Mouse (Mus musculus): ENCODE data around the gene Smoc2.
A peak's percentile ranks its signal among the peaks of the same experiment; 100 is the strongest.

Gene Smoc2

DNA sequence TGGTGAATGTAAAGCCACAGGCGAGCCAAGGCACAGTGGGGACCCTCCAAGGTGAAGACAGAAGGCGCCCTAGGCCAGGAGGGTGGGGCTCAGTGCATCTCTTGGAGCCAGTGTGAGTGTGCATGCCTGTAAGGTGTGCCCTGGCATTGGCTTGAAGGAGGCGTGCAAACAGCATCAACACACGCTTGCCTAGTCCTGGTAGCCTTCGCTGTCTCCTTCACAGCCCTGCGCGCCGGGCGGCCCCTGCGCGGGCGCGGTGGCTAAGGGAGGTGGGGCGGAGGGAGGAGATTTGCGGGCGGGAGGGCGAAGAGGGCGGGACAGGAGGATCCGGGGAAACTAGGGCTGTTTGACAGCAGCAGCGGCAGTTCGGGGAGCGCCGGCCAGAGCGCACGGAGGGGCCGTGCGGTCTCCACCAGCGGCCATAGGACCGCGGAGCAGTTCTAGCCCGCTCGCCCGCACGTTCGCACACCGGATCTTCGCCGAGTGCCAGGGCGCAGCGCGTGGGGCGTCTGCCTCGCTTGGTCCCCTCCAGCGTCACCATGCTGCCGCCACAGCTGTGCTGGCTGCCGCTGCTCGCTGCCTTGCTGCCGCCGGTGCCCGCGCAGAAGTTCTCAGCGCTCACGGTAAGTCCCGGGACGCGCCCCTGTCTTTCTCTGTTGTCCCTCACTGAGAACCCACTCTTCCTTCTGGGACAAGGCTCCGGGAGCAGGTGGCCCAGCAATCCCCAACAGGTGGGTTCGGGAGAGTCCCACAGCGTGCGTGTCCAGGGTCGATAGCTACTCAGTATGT is at the start of gene Smoc2:
TSS of gene Smoc2 (plus strand) at position 330 of the 789 bp plus-strand sequence.
- DNase-seq (ENCODE audit: low spot score in 2 of 2) = peak; percentile 32 to 34

DNA sequence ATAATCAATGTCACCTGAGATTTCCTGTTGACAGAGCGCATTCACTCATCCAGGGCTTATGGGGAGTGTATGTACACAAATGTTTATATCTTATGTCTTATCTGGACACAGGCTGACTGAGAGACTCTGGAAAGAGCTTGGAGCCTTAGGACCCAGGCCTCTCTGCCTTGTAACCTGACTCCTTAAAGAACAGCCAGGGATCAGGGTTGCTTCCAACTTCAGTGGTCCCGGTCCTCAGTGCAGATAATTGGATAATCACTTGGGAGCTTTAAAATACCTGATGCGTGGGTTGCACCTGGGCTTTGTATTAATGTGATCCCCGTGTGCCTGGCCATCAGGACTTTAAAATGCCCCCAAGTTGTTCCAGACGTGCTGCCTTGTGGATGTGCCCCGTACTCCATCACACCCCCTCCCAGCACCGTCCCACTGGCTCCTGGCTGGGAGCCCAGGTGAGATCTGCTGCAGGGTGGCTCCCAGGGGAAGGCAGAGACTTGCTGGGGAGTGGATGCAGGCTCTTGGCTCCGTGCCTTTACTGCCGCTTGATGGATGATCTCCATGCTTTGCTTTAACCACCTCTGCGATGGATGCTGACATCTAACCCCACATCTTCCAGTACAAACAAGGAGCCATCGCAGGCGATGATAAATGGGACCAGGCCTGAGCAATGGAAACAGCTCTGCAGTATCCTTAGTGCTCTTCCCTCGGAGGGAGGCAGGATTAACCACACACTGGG is 48.4 kb upstream of the Smoc2 start:
- DNase-seq (ENCODE audit: low spot score in 2 of 2) = no peak

DNA sequence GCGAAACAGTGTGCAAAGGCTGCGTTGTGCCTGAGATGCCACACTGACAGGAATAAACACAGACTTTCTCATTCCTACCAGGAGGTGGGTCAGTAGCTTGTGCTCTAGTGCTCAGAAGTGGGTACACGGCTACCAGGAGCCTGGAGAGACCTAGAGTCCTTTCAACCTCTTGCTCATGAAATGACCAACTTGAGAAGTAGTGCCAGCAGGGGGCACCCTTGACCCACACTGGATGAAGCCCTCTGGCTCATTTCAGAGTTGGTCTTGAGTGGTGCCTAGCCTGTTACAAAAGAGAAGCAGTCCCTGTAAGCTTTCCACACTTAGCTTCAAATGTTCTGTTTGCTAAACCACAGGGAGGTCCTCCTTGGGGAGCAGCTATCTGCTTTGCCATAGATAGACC is 46.7 kb upstream of the Smoc2 start:
- DNase-seq (ENCODE audit: low spot score in 2 of 2) = peak; percentile 71 to 72

DNA sequence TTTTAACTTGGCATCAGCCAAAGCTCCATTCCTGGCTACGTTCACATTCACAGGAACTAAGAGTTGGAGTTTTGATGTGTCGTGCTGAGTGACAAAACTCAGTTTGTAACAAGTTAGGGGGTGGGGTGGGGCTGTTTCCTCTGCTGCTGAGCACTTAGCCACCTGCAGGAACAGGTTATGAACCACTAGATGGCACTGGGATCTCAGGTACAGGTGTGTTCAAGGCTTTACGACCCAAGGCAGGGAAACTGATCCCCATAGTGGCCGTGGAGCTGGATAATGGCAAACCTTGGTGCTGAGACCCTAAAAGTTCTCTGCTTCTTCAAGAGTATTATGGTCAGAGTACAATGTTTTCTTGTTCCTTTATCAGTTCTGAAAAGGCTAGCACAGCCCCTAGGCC is 45.6 kb upstream of the Smoc2 start:
- DNase-seq (ENCODE audit: low spot score in 2 of 2) = no peak

DNA sequence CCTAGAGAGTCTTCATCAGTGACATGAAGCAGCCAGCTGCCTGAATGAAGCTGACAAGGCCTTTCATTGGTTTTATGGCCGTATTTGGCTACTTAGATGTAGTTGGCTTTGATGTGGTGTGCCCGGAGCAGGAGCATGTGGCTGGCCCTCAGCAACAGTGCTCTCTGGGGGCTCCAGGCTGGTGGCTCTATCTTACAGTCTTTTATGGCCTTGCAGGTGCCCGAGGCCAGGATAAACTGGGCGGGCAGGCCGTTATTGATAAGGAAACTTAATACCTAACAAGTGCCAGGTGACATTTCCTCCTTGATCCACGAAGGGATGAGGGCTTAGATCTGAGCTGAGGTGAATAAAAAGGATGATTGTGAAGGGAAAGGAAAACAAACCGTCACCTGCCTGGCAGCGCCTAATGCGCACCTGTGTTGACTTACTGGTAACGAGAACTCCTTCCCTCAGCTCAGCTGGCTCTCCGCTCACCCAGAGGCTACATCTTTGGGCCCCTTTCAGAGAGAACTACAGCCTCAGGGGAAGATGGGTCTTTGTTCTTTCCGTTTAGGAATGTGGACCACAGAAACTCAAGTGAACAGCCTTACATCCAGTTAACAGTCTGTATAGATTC is 44.4 kb upstream of the Smoc2 start:
- DNase-seq (ENCODE audit: low spot score in 2 of 2) = no peak

DNA sequence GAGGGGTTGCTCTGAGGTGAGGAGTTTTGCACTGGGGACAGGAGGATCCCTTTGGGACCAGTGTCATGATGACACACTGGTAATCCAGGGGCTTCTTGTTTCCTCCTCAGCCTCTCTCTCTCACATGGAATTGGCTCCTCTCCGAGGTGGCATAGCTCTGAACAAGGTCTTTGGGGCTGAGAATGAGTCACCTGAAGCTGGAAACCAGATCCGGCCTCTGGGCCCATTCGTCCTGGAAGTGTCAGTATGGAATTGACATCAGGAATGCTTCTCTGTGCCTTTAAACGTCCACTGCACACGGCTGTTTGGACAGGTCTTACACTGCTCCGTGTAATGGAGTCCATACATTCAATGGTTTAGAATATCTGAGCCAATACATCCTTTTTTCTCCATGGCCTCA is 42.2 kb upstream of the Smoc2 start:
- DNase-seq (ENCODE audit: low spot score in 2 of 2) = no peak

DNA sequence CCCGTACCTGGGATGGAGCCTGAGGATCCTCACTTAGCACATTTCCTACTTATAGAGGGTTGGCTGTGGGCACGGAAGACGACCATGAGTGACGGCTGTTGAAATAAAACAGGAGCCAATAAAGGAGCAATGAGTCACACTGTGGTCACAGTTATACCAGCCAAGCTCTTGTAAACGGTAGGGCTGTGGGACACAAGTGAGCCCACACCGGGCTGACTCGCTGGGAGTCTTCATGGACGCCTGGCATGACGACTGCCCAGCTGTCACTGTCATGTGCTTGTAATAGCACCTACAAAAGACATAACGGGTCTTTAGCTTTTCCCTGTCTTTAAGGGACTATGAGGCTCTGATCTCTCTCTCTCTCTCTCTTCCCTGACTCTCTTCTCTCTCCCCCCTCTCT is 39.3 kb upstream of the Smoc2 start:
- DNase-seq (ENCODE audit: low spot score in 2 of 2) = no peak

DNA sequence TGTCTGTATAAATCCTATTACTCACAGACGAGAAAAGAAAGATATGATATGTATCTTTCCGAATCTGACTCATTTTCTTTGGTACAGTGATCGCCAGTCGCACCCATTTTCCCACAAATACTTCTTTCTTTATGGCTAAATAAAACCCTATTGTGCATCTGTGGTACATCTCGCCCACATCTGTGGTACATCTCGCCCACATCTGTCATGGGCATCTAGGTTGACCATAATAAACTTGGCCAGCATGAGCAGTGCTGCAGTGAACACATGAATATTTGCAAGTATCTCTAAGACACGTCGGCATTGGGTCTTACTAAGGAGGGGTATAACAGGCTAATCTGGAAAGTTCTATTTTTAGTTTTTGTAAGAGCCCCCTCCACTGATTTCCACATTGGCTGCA is 36.7 kb upstream of the Smoc2 start:
- DNase-seq (ENCODE audit: low spot score in 2 of 2) = no peak

DNA sequence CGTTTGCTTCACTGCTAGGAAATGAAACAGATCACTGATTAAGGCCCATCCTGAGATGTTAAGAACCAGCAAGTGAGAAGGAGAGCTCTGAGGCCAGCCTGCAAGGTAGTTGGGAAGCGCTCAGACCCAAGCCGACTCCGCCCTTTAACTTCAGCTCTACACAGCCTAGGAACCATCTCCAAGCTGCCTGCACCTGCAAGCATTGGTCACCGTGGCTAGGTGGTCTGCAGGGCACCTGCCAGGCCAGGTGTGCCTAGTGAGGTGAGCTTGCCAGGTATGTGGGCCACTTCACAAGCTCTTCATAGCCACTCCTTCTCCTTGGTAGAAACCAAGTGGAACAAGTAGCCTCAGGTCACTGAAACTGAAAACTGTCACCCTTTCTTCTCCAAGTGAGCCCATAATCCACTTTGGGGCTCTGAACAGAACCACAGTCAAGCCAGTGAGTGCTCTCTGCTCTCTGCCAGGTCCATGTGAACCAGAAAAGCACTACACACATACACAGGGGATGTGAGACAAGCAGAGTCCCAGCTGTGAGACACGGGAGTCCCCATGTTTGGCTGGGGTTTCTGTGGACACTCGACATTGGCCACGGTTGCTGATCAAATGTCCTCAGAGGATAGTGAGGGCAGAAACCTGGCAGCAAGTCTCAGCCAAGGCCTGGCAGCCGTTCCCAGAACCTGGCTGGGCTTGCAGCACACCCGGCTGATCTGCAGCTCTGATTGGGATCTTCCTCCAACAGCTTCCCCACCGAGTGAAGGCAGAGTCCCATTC is 34.9 kb upstream of the Smoc2 start:
- DNase-seq (ENCODE audit: low spot score in 2 of 2) = peak in 1 of 2 experiments; percentile 35

DNA sequence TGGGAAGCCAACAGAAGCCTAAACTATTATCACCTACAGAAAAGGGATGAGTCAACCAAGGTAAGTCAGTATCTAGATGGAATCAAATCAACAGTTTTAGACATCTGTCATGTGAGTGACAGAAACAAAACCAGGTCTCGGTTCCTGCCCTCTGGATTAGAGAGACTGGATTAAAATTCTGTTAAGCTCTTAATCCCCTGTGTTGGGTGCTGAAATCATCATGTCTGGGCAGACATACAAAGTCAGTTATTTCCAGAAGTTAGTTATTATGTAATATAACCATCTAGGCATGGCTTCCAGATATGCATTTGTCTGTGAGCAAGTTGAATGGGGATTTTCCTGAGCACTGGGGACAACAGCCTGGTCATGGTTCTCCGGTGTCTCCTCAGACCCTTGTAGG is 33.0 kb upstream of the Smoc2 start:
- no peak for DNase-seq (ENCODE audit: low spot score in 2 of 2)

DNA sequence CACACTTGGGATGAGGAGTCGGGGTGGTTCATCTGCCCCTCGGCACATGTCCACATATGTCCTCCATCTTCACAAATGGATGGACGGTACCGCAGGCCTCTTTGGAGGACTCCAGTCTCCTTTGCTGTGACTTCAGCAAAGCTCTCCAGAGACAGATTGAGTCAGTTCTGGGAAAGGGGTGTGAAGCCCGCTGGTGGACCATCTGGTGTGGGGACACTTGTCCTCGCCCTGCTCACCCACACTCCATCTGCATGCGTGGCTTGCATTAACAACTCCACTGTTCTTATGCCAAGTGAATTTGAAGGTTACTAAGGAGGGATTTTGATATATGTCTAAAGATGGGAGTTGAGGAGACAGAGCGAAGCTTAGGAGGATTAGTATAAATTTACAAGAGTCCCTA is 31.4 kb upstream of the Smoc2 start:
- no peak for DNase-seq (ENCODE audit: low spot score in 2 of 2)

DNA sequence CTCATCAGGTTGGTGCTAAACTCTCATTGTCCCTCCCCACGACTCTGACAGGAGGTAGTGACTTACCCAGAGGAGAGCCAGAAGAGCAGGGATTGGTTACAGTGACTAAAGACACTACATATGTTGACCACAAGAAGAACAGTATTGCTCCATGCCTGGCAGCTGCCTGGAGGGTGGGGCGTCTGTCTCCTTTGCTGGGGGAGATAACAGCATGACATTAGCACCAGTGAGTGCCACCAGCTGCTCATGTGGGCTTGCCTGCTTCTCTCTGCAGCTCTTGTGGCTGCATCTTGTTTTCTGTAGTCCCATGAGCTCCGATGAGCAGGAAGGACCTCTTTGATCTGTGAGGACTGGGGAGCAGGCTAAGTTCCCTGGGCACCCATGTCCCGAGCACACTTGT is 29.7 kb upstream of the Smoc2 start:
- DNase-seq (ENCODE audit: low spot score in 2 of 2) = peak in 1 of 2 experiments; percentile 58

DNA sequence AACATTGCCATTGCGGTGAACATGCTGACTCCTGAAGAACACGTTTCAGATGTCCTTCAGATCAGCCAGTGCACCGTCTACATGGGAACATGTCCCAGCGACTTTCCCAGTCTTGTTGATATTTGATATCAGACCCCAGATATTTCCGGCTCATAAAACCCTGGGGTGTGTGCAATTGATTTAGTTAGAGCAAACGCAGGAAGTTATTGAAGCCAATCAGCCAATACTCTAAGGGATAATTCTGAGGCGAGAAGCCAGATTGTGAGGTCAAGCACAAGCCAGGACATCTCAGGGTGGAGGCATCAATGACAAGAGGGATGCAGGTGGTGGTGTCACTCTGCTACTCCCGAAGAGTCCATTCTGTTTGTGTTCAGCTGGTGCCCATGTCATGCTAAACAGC is 28.9 kb upstream of the Smoc2 start:
- DNase-seq (ENCODE audit: low spot score in 2 of 2) = no peak

DNA sequence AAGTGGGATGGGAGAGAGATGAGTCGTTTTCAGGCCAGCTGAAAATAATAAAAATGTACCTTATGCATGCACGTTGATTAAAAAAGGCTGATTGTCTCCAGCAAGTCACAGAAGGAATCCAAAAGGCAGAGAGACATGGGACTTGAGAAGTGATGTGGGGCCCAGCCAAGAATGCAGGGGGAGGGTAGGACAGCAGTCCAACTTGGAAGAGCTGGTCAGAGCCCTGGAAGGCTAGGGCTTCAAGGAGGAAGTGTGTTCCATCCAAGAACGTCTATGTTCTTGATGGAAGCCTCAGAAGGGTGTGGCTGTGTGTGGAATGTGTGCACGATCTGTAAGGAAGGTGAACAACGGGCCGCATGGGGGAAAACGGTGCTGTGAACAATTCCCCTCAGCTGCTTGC is 26.9 kb upstream of the Smoc2 start:
- no peak for DNase-seq (ENCODE audit: low spot score in 2 of 2)

DNA sequence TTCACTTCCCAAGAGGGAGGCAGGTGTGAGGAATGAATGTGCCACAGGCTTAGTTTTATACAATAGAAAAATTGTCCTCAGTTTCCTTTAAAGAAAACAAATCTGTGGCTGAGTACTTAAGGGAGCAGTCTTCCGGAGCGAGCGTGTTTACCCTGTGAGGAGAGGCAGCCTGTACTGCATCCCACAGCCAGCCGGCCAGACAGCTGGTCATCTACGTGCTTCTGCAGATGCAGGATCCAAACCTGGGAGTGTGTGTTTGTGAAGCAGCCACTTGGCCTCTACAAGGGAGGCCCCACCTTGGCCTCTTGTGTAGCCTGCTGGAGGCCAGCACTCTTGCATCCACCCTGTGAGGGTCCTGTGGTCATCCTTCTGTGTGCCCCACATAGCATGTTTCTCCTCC is 24.7 kb upstream of the Smoc2 start:
- no peak for DNase-seq (ENCODE audit: low spot score in 2 of 2)

DNA sequence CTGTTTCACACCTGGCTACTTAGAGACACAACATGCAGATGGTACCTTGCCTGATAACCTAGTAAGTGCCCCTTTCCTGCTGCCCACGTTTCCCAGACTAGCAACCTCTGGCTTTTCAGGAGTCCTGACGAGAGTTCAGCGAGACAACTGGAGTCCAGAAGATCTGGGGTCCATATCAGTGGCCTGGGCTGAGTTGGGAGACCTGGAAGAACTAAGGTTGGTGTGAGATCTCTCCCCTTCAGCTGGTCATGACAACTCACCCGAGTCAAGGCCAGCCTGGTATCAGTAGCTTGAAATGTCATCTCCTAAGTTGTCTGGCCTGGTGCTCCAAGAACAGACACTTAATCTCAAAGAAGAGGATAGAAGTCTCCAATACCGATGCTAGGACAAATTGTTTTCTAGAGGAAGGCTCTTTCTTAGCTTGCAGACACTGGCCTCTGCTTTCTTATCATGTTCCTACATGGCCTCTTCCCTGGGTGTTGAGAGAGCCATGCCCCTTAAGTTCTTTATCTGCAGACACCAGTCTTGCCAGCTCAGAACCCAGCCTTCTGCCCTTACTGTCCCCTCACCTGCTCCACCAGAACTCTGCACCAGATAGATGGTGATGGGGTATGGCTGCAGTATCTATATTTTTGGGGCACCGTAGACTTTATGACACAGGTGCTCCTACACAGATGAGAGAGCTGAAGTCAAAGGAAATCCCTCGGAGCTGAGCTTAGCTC is 21.3 kb upstream of the Smoc2 start:
- no peak for DNase-seq (ENCODE audit: low spot score in 2 of 2)

DNA sequence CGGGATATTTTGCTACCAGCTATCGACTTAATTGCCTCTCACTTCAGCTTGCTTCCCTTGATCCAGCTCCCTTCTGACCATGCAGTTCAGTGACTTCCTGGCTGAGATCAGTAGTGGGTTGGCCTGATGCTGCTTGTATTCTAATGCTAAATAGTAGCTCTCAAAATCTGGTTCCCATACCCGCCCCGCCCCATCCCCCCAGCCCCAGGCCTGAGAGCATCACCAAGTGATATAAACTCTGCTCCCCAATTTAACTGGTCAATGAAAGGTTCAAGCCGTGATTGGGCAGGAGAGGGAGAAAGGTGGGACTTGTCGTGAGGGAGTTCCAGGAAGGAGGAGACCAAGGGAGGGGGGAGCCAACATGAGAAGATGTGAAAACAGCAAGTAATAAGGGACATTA is 20.4 kb upstream of the Smoc2 start:
- DNase-seq (ENCODE audit: low spot score in 2 of 2) = no peak

DNA sequence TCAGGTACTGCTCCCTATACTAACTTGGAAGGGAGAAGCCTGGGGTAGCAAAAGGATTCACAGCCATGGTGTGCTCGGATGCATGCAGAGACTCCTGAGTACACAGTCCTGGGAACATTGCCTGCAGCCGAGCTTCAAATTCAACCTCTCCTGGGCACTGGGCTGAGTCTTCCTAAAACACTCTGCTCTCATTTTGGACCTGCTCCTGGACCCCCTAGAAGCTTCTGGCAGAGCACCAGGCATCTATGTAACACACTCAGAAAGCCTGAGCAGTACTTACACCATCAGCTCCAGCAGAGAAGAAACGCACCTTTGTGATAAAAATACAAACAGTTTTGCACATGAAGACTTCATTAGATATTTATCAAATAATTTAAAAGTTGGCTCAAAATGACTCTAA is 18.3 kb upstream of the Smoc2 start:
- no peak for DNase-seq (ENCODE audit: low spot score in 2 of 2)

DNA sequence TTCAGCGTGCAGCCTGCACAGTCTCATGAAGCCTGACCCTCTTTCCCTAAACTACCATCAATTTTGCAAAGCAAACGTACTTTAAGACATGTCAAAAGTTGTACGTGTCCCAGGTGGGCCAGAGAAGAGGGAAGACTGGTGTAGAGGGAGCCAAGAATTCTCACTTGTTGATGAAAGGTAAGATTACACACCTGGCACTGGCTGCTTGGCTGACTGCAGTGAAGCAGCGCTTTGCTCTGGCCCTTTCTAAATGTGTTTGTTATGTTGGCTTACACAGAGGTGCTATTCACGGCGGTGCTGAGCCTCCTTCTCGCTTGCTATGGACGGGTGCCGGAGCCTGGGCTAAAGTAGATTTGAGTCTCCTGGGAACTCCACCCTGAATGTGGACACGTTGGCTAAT is 17.1 kb upstream of the Smoc2 start:
- DNase-seq (ENCODE audit: low spot score in 2 of 2) = no peak

DNA sequence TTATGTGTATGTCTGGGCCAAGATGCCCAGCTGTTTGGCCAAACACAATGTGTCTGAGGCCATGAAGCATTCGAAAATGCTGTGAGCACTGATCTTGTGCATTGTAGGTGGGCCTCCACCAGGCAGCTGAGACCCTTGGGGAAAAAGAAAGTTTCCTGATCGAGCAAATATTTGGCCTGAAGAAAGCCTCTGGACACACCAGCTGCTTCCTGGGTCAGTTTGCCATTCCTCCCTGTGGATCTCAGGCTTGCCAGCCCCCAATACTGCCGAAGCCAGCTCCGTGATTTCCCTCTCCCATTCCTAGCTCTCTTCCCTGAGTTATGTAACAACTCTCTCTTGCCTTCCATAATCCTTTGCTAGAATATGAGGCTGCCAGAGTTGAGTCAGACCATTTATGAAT is 11.3 kb upstream of the Smoc2 start:
- DNase-seq (ENCODE audit: low spot score in 2 of 2) = no peak

DNA sequence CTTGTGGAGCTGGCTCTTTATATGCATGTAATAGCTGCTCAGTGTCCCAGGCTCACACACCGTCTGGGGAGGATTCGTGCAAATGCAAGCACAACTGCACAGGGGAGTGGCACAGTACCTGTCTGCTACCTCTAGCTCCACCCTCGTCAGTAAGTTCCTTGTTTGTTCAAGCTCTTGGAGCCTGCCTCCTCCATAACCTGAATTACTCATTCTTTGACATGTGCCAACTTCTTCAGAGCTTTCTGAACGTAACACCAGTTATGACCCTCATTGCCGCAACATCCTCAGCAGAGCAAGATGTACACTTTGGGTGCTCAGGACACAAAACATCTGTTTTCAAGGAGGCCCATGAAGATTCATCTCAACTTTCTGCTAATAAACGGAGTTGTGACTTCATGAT is 5.9 kb upstream of the Smoc2 start:
- DNase-seq (ENCODE audit: low spot score in 2 of 2) = peak; percentile 11 to 27

DNA sequence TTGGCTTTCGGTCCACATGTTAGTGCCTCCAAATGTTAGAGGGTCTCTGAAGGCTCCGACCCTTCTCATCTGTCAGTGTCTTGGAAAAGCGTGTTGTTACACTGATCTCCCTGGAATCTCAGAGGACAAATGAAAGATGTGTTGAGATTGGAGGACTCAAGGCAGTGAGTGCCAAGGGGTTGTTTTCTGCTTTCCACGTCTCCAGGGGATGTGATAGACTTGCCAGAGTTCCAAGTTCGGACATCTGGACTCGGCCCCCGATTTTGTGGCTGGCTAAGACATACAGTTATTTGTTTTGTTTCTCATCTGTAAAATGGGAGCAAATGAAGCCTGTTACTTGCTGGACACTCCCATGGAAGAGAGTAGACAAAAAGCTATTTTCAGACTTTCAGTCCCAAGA is 2.0 kb upstream of the Smoc2 start:
- DNase-seq (ENCODE audit: low spot score in 2 of 2) = no peak
